Mouse (Mus musculus) layer of hippocampus, adult 18-20 months (tissue): ENCODE measurements around the gene Myh7. TPM values are rescaled to one million over a fixed set of nuclear protein-coding genes. Genes with fewer than 3 reads are reported as not detected.

Source experiments
- microRNA-seq, 2 experiments: library from miRNA; unstranded; fragments of <30 nt; microRNA quantifications; one replicate each; pipeline ENCODE4 v1.2.0; 2021
- total RNA-seq, 2 experiments: library from RNA; stranded (reverse); gene quantifications; 2 replicates each; pipeline ENCODE4 v1.2.3; 2021

Gene Myh7
- total RNA-seq, 2 experiments from 2014 or later, result 10.1 to 14.4 TPM

Small RNA genes lying within 50 kb of the gene (microRNA-seq; reads per million reads assigned to microRNA genes)
- gene Mir208a (0.99 to 4.9 reads per million in 2 experiments), gene Mir208b (0 to 3.1 reads per million in 2 experiments)

Other genes with a start within 250 kb of the Myh7 start
- 10 to 100 TPM; 52.3 to 53.1 TPM for gene Slc7a8, start 212.7 kb downstream of the Myh7 start, total RNA-seq
- not detected for gene Rnf212b, start 180.5 kb downstream of the Myh7 start, total RNA-seq
- gene Homez, start 123.7 kb downstream of the Myh7 start, total RNA-seq, result 10 to 100 TPM; 22.7 to 22.8 TPM
- gene Ppp1r3e, start 117.1 kb downstream of the Myh7 start, total RNA-seq, result 10 to 100 TPM; 19.3 to 19.7 TPM
- gene Bcl2l2, start 111.2 kb downstream of the Myh7 start, total RNA-seq, result 100 to 1,000 TPM; 121 to 124 TPM
- gene Gm20521, start 111.2 kb downstream of the Myh7 start, total RNA-seq, result 1 to 10 TPM in 1 of 2 experiments, under 1 TPM in 1; 0.45 to 7.3 TPM
- gene Pabpn1, start 102.1 kb downstream of the Myh7 start, total RNA-seq, result 100 to 1,000 TPM; 227 to 252 TPM
- gene Slc22a17, start 81.5 kb downstream of the Myh7 start, total RNA-seq, result 100 to 1,000 TPM; 691 to 697 TPM
- gene Efs, start 68.5 kb downstream of the Myh7 start, total RNA-seq, result 10 to 100 TPM in 1 of 2 experiments, 1 to 10 TPM in 1; 9.9 to 10.5 TPM
- gene Il25, start 61.9 kb downstream of the Myh7 start, total RNA-seq, result not detected
- 10 to 100 TPM; 77.1 to 86.1 TPM for gene Cmtm5, start 58.4 kb downstream of the Myh7 start, total RNA-seq
- 1 to 10 TPM; 3.7 to 5.0 TPM for gene Myh6, start 27.7 kb downstream of the Myh7 start, total RNA-seq
- gene Gm17428, start 17.7 kb downstream of the Myh7 start, total RNA-seq, result not detected
- 10 to 100 TPM; 30.2 to 32.7 TPM for gene Ngdn, start 20.8 kb upstream of the Myh7 start, total RNA-seq
- 10 to 100 TPM; 52.9 to 58.5 TPM for gene Zfhx2, start 97.7 kb upstream of the Myh7 start, total RNA-seq
- gene Thtpa, start 100.2 kb upstream of the Myh7 start, total RNA-seq, result 10 to 100 TPM; 17.8 to 18.3 TPM
- 10 to 100 TPM; 11.3 to 14.9 TPM for gene Ap1g2, start 112.0 kb upstream of the Myh7 start, total RNA-seq
- gene Jph4, start 122.3 kb upstream of the Myh7 start, total RNA-seq, result 100 to 1,000 TPM; 423 to 433 TPM
- gene Dhrs2, start 227.4 kb upstream of the Myh7 start, total RNA-seq, result not detected